In genomic region chr13:41219687-41220303, GRCm38 (mm10) we compare ENCODE assay signal across 9 mouse cellular contexts. TPM values are rescaled to one million over a fixed set of nuclear protein-coding genes. Genes with fewer than 3 reads are reported as not detected.
DNase-seq lines count a peak whose midpoint lies in the region; ATAC-seq and TF ChIP-seq lines count a peak whose summit lies in the region.
"Had no signal": no experiment of that assay in that cellular context is flagged by ENCODE, and none has a peak within 500 bp of the region (broad histone marks: within the 10 kb centered on the region; RNA-seq: fewer than 3 reads in every experiment).

No protein-coding gene starts in this region.

- no peak for TF ChIP-seq CTCF in lung, postnatal 0 days (IDR thresholded peaks at IDR 0.05)

- no peak for TF ChIP-seq EP300 in lung, postnatal 0 days (IDR thresholded peaks at IDR 0.05)

- H3K9ac ChIP-seq in lung, postnatal 0 days (replicated peaks; ENCODE audit: low read depth): no peak overlapping the region
- H3K9ac ChIP-seq in forebrain, embryonic 14.5 days (ENCODE audit: low read length): peak overlapping the region; percentile 82
- H3K9ac ChIP-seq in liver, embryonic 12.5 days: peak overlapping the region; percentile 45
- H3K9ac ChIP-seq in stomach, embryonic 15.5 days: no peak overlapping the region

- H3K9me3 ChIP-seq in erythroblast, embryonic 14.5 days (ENCODE audit: control insufficient read depth, low read length): peaks cover 8% of the 10 kb centered on the region
- no peaks in the 10 kb centered on the region for H3K9me3 ChIP-seq in lung, postnatal 0 days (ENCODE audit: low read length)
- H3K9me3 ChIP-seq in forebrain, embryonic 14.5 days (replicated peaks; ENCODE audit: control insufficient read depth, low read length): peaks cover 13% of the 10 kb centered on the region; the same call in 1 of the 2 replicates
- no peaks in the 10 kb centered on the region; the same call in 1 of the 2 replicates for H3K9me3 ChIP-seq in liver, embryonic 12.5 days (replicated peaks)
- no peaks in the 10 kb centered on the region for H3K9me3 ChIP-seq in stomach, embryonic 15.5 days

- no peak overlapping the region for H3K27ac ChIP-seq in lung, postnatal 0 days (ENCODE audit: low read length)
- peak overlapping the region; percentile 80 for H3K27ac ChIP-seq in forebrain, embryonic 14.5 days (ENCODE audit: low read depth, low read length)
- no peak overlapping the region for H3K27ac ChIP-seq in liver, embryonic 12.5 days
- no peak overlapping the region for H3K27ac ChIP-seq in stomach, embryonic 15.5 days

- peaks cover 7% of the 10 kb centered on the region for H3K4me1 ChIP-seq in erythroblast, embryonic 14.5 days (ENCODE audit: control insufficient read depth)
- H3K4me1 ChIP-seq in lung, postnatal 0 days (ENCODE audit: insufficient read depth, low read depth, low read length): peaks cover 3% of the 10 kb centered on the region
- H3K4me1 ChIP-seq in forebrain, embryonic 14.5 days (ENCODE audit: control insufficient read depth, insufficient read depth, low read length): peaks cover 10% of the 10 kb centered on the region
- peaks cover 7% of the 10 kb centered on the region; the same call in 1 of the 2 replicates for H3K4me1 ChIP-seq in liver, embryonic 12.5 days
- peaks cover 7% of the 10 kb centered on the region; the same call in 1 of the 2 replicates for H3K4me1 ChIP-seq in stomach, embryonic 15.5 days

- peak overlapping the region; percentile 81 for H3K4me2 ChIP-seq in lung, postnatal 0 days (replicated peaks; ENCODE audit: low read depth, low read length)
- H3K4me2 ChIP-seq in forebrain, embryonic 14.5 days (ENCODE audit: low read length): peak overlapping the region; percentile 46
- H3K4me2 ChIP-seq in liver, embryonic 12.5 days: peak overlapping the region; percentile 69
- peak overlapping the region; percentile 79 for H3K4me2 ChIP-seq in stomach, embryonic 15.5 days

- peaks cover 22% of the 10 kb centered on the region for H3K27me3 ChIP-seq in erythroblast, embryonic 14.5 days (ENCODE audit: control insufficient read depth)
- no peaks in the 10 kb centered on the region for H3K27me3 ChIP-seq in lung, postnatal 0 days (replicated peaks; ENCODE audit: insufficient read depth, low read length)
- no peaks in the 10 kb centered on the region for H3K27me3 ChIP-seq in forebrain, embryonic 14.5 days (replicated peaks; ENCODE audit: control insufficient read depth, insufficient read depth, low read length)
- H3K27me3 ChIP-seq in liver, embryonic 12.5 days (replicated peaks): peaks cover 22% of the 10 kb centered on the region
- no peaks in the 10 kb centered on the region for H3K27me3 ChIP-seq in stomach, embryonic 15.5 days (replicated peaks)

- peak overlapping the region; percentile 62 for H3K4me3 ChIP-seq in erythroblast, embryonic 14.5 days (replicated peaks)
- H3K4me3 ChIP-seq in lung, postnatal 0 days (ENCODE audit: low read depth, low read length): peak overlapping the region; percentile 49
- H3K4me3 ChIP-seq in forebrain, embryonic 14.5 days (ENCODE audit: low read depth, low read length): peak overlapping the region; percentile 82
- peak overlapping the region; percentile 62 for H3K4me3 ChIP-seq in liver, embryonic 12.5 days
- peak overlapping the region; percentile 58 for H3K4me3 ChIP-seq in stomach, embryonic 15.5 days (replicated peaks)

- 2% methylated on average over 30 of the region's 39 CpGs for WGBS in lung, postnatal 0 days
- WGBS in forebrain, embryonic 14.5 days: 1% methylated on average over 35 of the region's 39 CpGs
- WGBS in liver, embryonic 12.5 days (ENCODE audit: insufficient replicate concordance): 5% methylated on average over 38 of the region's 39 CpGs
- WGBS in stomach, embryonic 15.5 days: 3% methylated on average over 35 of the region's 39 CpGs

- no peak for ATAC-seq in erythroblast, adult 5-6 weeks (replicated peaks; ENCODE audit: low FRiP score, poor library complexity, severe bottlenecking)
- peak; percentile 48; the same call in 1 of the 2 replicates for ATAC-seq in lung, postnatal 0 days
- peak; percentile 85 for ATAC-seq in forebrain, embryonic 14.5 days
- ATAC-seq in liver, embryonic 12.5 days: no peak; the same call in 1 of the 2 replicates
- ATAC-seq in stomach, embryonic 15.5 days (ENCODE audit: insufficient read depth, low FRiP score, low read depth): peak; percentile 52; the same call in 1 of the 2 replicates

- no peaks in the 10 kb centered on the region for H3K36me3 ChIP-seq in erythroblast, embryonic 14.5 days (ENCODE audit: control insufficient read depth)
- H3K36me3 ChIP-seq in lung, postnatal 0 days (ENCODE audit: insufficient read depth, low read length): no peaks in the 10 kb centered on the region
- H3K36me3 ChIP-seq in forebrain, embryonic 14.5 days (ENCODE audit: control insufficient read depth, insufficient read depth, low read length): no peaks in the 10 kb centered on the region
- no peaks in the 10 kb centered on the region for H3K36me3 ChIP-seq in liver, embryonic 12.5 days
- H3K36me3 ChIP-seq in stomach, embryonic 15.5 days: no peaks in the 10 kb centered on the region

- no peak for DNase-seq in lung, postnatal 0 days (ENCODE audit: low spot score)
- DNase-seq in lung, postnatal 36 days: no peak
- DNase-seq in forebrain, embryonic 14.5 days (ENCODE audit: low spot score): peak; percentile 59
- no peak for DNase-seq in thymus, postnatal 0 days (ENCODE audit: low spot score)

RNA-seq across cellular contexts. Expression of gene Elovl2, which starts 0.4 kb away (rescaled TPM):
- polyA plus RNA-seq in erythroblast, embryonic 14.5 days (2012): 0.01 TPM in 1 of 2 replicates, not detected in the other
- total RNA-seq in erythroblast, adult 5-6 weeks (2015; ENCODE audit: low replicate concordance): not detected in 2 replicates
- not detected in 2 replicates for total RNA-seq in erythroblast, adult 5-6 weeks (2017; ENCODE audit: low replicate concordance)
- 0.39 TPM in 2 replicates for polyA plus RNA-seq in lung, postnatal 0 days (2015; fragmentation: Nextera tagmentation; extraction: Ambion mirVana)
- polyA plus RNA-seq in forebrain, embryonic 14.5 days (2014; fragmentation: Nextera tagmentation; extraction: Ambion mirVana): 41.8 and 45.6 TPM in 2 replicates
- polyA plus RNA-seq in liver, embryonic 12.5 days (2016; fragmentation: Nextera tagmentation; extraction: Ambion mirVana): 27.3 and 27.7 TPM in 2 replicates
- 8.0 and 8.5 TPM in 2 replicates for polyA plus RNA-seq in stomach, embryonic 15.5 days (2015; fragmentation: Nextera tagmentation; extraction: Ambion mirVana)
- polyA plus RNA-seq in thymus, postnatal 0 days (2015; fragmentation: Nextera tagmentation; extraction: Ambion mirVana): 0.08 and 0.27 TPM in 2 replicates
- total RNA-seq: neutrophil, adult 5-6 weeks had no signal

RNA-seq across cellular contexts. Expression of gene Smim13, which starts 29.8 kb away (rescaled TPM):
- 0.09 and 0.14 TPM in 2 replicates for polyA plus RNA-seq in erythroblast, embryonic 14.5 days (2012)
- total RNA-seq in erythroblast, adult 5-6 weeks (2015; ENCODE audit: low replicate concordance): 3.1 and 5.6 TPM in 2 replicates
- 3.8 and 4.5 TPM in 2 replicates for total RNA-seq in erythroblast, adult 5-6 weeks (2017; ENCODE audit: low replicate concordance)
- 8.2 and 9.0 TPM in 2 replicates for polyA plus RNA-seq in lung, postnatal 0 days (2015; fragmentation: Nextera tagmentation; extraction: Ambion mirVana)
- 18.3 and 20.1 TPM in 2 replicates for polyA plus RNA-seq in forebrain, embryonic 14.5 days (2014; fragmentation: Nextera tagmentation; extraction: Ambion mirVana)
- 10.3 and 11.2 TPM in 2 replicates for polyA plus RNA-seq in liver, embryonic 12.5 days (2016; fragmentation: Nextera tagmentation; extraction: Ambion mirVana)
- 14.9 and 16.6 TPM in 2 replicates for polyA plus RNA-seq in stomach, embryonic 15.5 days (2015; fragmentation: Nextera tagmentation; extraction: Ambion mirVana)
- 12.4 and 14.6 TPM in 2 replicates for polyA plus RNA-seq in thymus, postnatal 0 days (2015; fragmentation: Nextera tagmentation; extraction: Ambion mirVana)

RNA-seq across cellular contexts. Expression of gene Gm17364, which starts 54.0 kb away (rescaled TPM):
- polyA plus RNA-seq in erythroblast, embryonic 14.5 days (2012): not detected in 2 replicates
- not detected in 2 replicates for total RNA-seq in erythroblast, adult 5-6 weeks (2015; ENCODE audit: low replicate concordance)
- total RNA-seq in erythroblast, adult 5-6 weeks (2017; ENCODE audit: low replicate concordance): not detected in 2 replicates
- not detected in 2 replicates for polyA plus RNA-seq in lung, postnatal 0 days (2015; fragmentation: Nextera tagmentation; extraction: Ambion mirVana)
- polyA plus RNA-seq in forebrain, embryonic 14.5 days (2014; fragmentation: Nextera tagmentation; extraction: Ambion mirVana): not detected in 2 replicates
- polyA plus RNA-seq in liver, embryonic 12.5 days (2016; fragmentation: Nextera tagmentation; extraction: Ambion mirVana): not detected in 2 replicates
- not detected in 2 replicates for polyA plus RNA-seq in stomach, embryonic 15.5 days (2015; fragmentation: Nextera tagmentation; extraction: Ambion mirVana)
- polyA plus RNA-seq in thymus, postnatal 0 days (2015; fragmentation: Nextera tagmentation; extraction: Ambion mirVana): not detected in 2 replicates
- total RNA-seq: neutrophil, adult 5-6 weeks had no signal

Comparison
In these comparisons a context has a peak if more than half of its experiments do, and no peak if none do; other contexts are left out.
1. ATAC-seq: peak in lung, postnatal 0 days (single experiment), forebrain, embryonic 14.5 days (single experiment) and stomach, embryonic 15.5 days (single experiment); none in erythroblast, adult 5-6 weeks (single experiment) and liver, embryonic 12.5 days (single experiment).
2. H3K9ac ChIP-seq: peak in forebrain, embryonic 14.5 days (single experiment) and liver, embryonic 12.5 days (single experiment); none in lung, postnatal 0 days (single experiment) and stomach, embryonic 15.5 days (single experiment).
3. Peak in every context shown above with its lines, with median percentiles within 50 percentile points of each other: H3K4me3 ChIP-seq and H3K4me2 ChIP-seq.